ENCODE assay signal across 19 mouse cellular contexts in genomic region chr8:114772276-114772849, GRCm38 (mm10).
DNase-seq lines count a peak whose midpoint lies in the region; ATAC-seq and TF ChIP-seq lines count a peak whose summit lies in the region.
"Had no signal": no experiment of that assay in that cellular context is flagged by ENCODE, and none has a peak within 500 bp of the region (broad histone marks: within the 10 kb centered on the region; RNA-seq: fewer than 3 reads in every experiment).

No protein-coding gene starts in this region.

- intact Hi-C loops in heart, postnatal 10 days (cut with DNase I), result loop anchor here (10.0 kb wide), 4 partner anchors 392 to 1662 kb away; no protein-coding TSS in a partner anchor

- no peaks in the 10 kb centered on the region for H3K9me3 ChIP-seq in heart, embryonic 10.5 days
- no peaks in the 10 kb centered on the region for H3K9me3 ChIP-seq in kidney, postnatal 0 days (replicated peaks; ENCODE audit: low read length)
- H3K9me3 ChIP-seq in limb, embryonic 14.5 days (ENCODE audit: control insufficient read depth, low read length), result no peaks in the 10 kb centered on the region
- H3K9me3 ChIP-seq: heart, embryonic 13.5 days; neural tube, embryonic 12.5 days had no signal

- no peak for DNase-seq in heart, embryonic 10.5 days (ENCODE audit: low spot score)
- DNase-seq in heart, postnatal 10 days, result no peak
- DNase-seq in kidney, postnatal 0 days (ENCODE audit: low spot score), result peak; percentile 36
- no peak for DNase-seq in kidney, postnatal 36 days
- DNase-seq in 3T3-L1 (ENCODE audit: low read depth, low spot score), result peak; percentile 9
- DNase-seq in limb, embryonic 14.5 days (ENCODE audit: low spot score), result no peak
- DNase-seq: B cell, adult 2 months; cerebellum, postnatal 25 days; kidney, adult 18-20 months; layer of hippocampus, adult 9-11 months; left cerebral cortex, postnatal 4 days; right cerebral cortex, adult 18-20 months; thymus, postnatal 25 days had no signal

- WGBS in heart, embryonic 10.5 days, result 78% methylated on average over 1 of the region's 1 CpGs
- WGBS in kidney, postnatal 0 days, result 47% methylated on average over 1 of the region's 1 CpGs
- WGBS in limb, embryonic 14.5 days, result 65% methylated on average over 1 of the region's 1 CpGs

- H3K36me3 ChIP-seq in heart, embryonic 10.5 days, result no peaks in the 10 kb centered on the region
- H3K36me3 ChIP-seq in kidney, postnatal 0 days (ENCODE audit: insufficient read depth, low read length), result no peaks in the 10 kb centered on the region
- no peaks in the 10 kb centered on the region for H3K36me3 ChIP-seq in limb, embryonic 14.5 days (ENCODE audit: control insufficient read depth, insufficient read depth, low read length)
- H3K36me3 ChIP-seq: G1E; heart, embryonic 13.5 days; neural tube, embryonic 12.5 days had no signal

- no peak overlapping the region for H3K4me3 ChIP-seq in heart, embryonic 10.5 days
- no peak overlapping the region for H3K4me3 ChIP-seq in kidney, postnatal 0 days (replicated peaks; ENCODE audit: low read depth, low read length)
- no peak overlapping the region for H3K4me3 ChIP-seq in limb, embryonic 14.5 days (replicated peaks; ENCODE audit: low read length)
- H3K4me3 ChIP-seq: heart, embryonic 13.5 days; neural tube, embryonic 12.5 days had no signal

- TF ChIP-seq POLR2A in limb, embryonic 14.5 days (IDR thresholded peaks at IDR 0.05; ENCODE audit: borderline replicate concordance, extremely low read depth, insufficient read depth, insufficient read length), result no peak

- TF ChIP-seq CTCF in kidney, postnatal 0 days (IDR thresholded peaks at IDR 0.05; ENCODE audit: low read depth), result no peak

- no peaks in the 10 kb centered on the region for H3K27me3 ChIP-seq in heart, embryonic 10.5 days (ENCODE audit: insufficient read depth, poor library complexity, severe bottlenecking)
- no peaks in the 10 kb centered on the region for H3K27me3 ChIP-seq in kidney, postnatal 0 days (ENCODE audit: insufficient read depth, low read length)
- H3K27me3 ChIP-seq in limb, embryonic 14.5 days (ENCODE audit: control insufficient read depth, insufficient read depth, low read length), result no peaks in the 10 kb centered on the region
- H3K27me3 ChIP-seq: heart, embryonic 13.5 days; neural tube, embryonic 12.5 days had no signal

- peak overlapping the region; percentile 53; the same call in 1 of the 2 replicates for H3K27ac ChIP-seq in heart, embryonic 10.5 days
- no peak overlapping the region for H3K27ac ChIP-seq in kidney, postnatal 0 days
- 0 out of 2 replicates have a peak overlapping the region, but pooled peaks have one; percentile 28 for H3K27ac ChIP-seq in limb, embryonic 14.5 days (replicated peaks; ENCODE audit: low read depth, low read length)
- H3K27ac ChIP-seq: neural tube, embryonic 12.5 days had no signal

- H3K4me2 ChIP-seq in kidney, postnatal 0 days (ENCODE audit: low read length), result no peak overlapping the region
- no peak overlapping the region for H3K4me2 ChIP-seq in limb, embryonic 14.5 days (replicated peaks; ENCODE audit: low read depth, low read length, severe bottlenecking)
- H3K4me2 ChIP-seq: heart, embryonic 13.5 days; neural tube, embryonic 12.5 days had no signal

- H3K4me1 ChIP-seq in heart, embryonic 10.5 days, result peaks cover 37% of the 10 kb centered on the region
- peaks cover 13% of the 10 kb centered on the region; the same call in 1 of the 2 replicates for H3K4me1 ChIP-seq in kidney, postnatal 0 days (replicated peaks; ENCODE audit: insufficient read depth, low read length)
- peaks cover 16% of the 10 kb centered on the region for H3K4me1 ChIP-seq in limb, embryonic 14.5 days (ENCODE audit: control insufficient read depth, insufficient read depth, low read length)

- no peak overlapping the region for H3K9ac ChIP-seq in kidney, postnatal 0 days (ENCODE audit: low read depth, low read length)
- H3K9ac ChIP-seq in limb, embryonic 14.5 days (ENCODE audit: low read depth, low read length, severe bottlenecking), result no peak overlapping the region
- H3K9ac ChIP-seq: neural tube, embryonic 12.5 days had no signal

- no peak for ATAC-seq in kidney, postnatal 0 days (replicated peaks; ENCODE audit: low FRiP score, low read depth)
- ATAC-seq in limb, embryonic 14.5 days (ENCODE audit: low FRiP score, low read depth), result no peak
- ATAC-seq in monocyte, adult 5-6 weeks (replicated peaks; ENCODE audit: insufficient number of reproducible peaks, low FRiP score, low TSS enrichment, poor library complexity, severe bottlenecking), result no peak
- ATAC-seq in erythroid progenitor cell, adult 5-6 weeks (replicated peaks; ENCODE audit: low FRiP score, poor library complexity, severe bottlenecking), result no peak
- ATAC-seq: activated CD4-positive, CD25-positive, alpha-beta regulatory T cell, adult 4 months had no signal

Comparison
In these comparisons a context has a peak if more than half of its experiments do, and no peak if none do; other contexts are left out.
1. DNase-seq: peak in kidney, postnatal 0 days (single experiment) and 3T3-L1 (single experiment); none in heart, embryonic 10.5 days (single experiment), heart, postnatal 10 days (0 of 2), kidney, postnatal 36 days (0 of 2) and limb, embryonic 14.5 days (single experiment).